Mouse (Mus musculus) brain, embryonic 14.5 days (tissue): ENCODE measurements around the gene Mcrip1.

Source experiments
- CTCF ChIP-seq: fragments of 200-500 bp; IDR thresholded peaks from 2 replicates; pipeline ENCODE4 v1.5.1; 2012; ENCODE audit warnings: inconsistent platforms, mild to moderate bottlenecking, moderate library complexity, borderline replicate concordance; ENCODE audit not compliant: insufficient read depth, insufficient read length; ENCODE audit errors: extremely low read depth
- POLR2A ChIP-seq: fragments of 200-500 bp; IDR thresholded peaks from 2 replicates; pipeline ENCODE4 v1.6.1; 2012; ENCODE audit warnings: mild to moderate bottlenecking, inconsistent platforms, borderline replicate concordance; ENCODE audit not compliant: poor library complexity, insufficient read depth, insufficient read length, severe bottlenecking; ENCODE audit errors: extremely low read depth

GRCm38 (mm10) chr11:120575940-120576339, 26.4 kb upstream of the Mcrip1 start:
- TF ChIP-seq CTCF: no peak
- no peak for TF ChIP-seq POLR2A
